Mouse (Mus musculus) kidney, adult 8-10 months (tissue): ENCODE results near the gene Krtap5-1.
"Not testable (repeated sequence)": the region's sequence is repeated elsewhere in the genome, so short reads cannot be mapped to it uniquely, and the experiment has no call there.

Source experiments
- DNase-seq, 2 experiments: peaks; one replicate each; pipeline ENCODE4 v3.0.0; 2022

The Krtap5-1 gene

GRCm38 (mm10) chr7:142297018-142297417 is at the start of gene Krtap5-1:
Gene Krtap5-1 (minus strand): TSS chr7:142297118.
- DNase-seq = not testable (repeated sequence)

GRCm38 (mm10) chr7:142342247-142342640 is 45.3 kb upstream of the Krtap5-1 start:
- no peak for DNase-seq

- no peak for DNase-seq
These were observed 44.8 kb upstream of the Krtap5-1 start for GRCm38 (mm10) chr7:142341564-142342246.

GRCm38 (mm10) chr7:142340269-142340970 is 43.5 kb upstream of the Krtap5-1 start:
- DNase-seq = no peak

- DNase-seq = no peak
These were observed 38.2 kb upstream of the Krtap5-1 start for GRCm38 (mm10) chr7:142335151-142335550.

GRCm38 (mm10) chr7:142334246-142334645 is 37.3 kb upstream of the Krtap5-1 start:
- DNase-seq = peak; percentile 51 to 83

- not testable (repeated sequence) for DNase-seq
These were observed 35.8 kb upstream of the Krtap5-1 start for GRCm38 (mm10) chr7:142332741-142333140.

GRCm38 (mm10) chr7:142331281-142331680 is 34.4 kb upstream of the Krtap5-1 start:
- DNase-seq = no peak

- peak; percentile 68 to 73 for DNase-seq
These were observed 33.4 kb upstream of the Krtap5-1 start for GRCm38 (mm10) chr7:142330271-142330724.

- no peak for DNase-seq
These were observed 31.6 kb upstream of the Krtap5-1 start for GRCm38 (mm10) chr7:142328507-142328906.

- no peak for DNase-seq
These were observed 30.0 kb upstream of the Krtap5-1 start for GRCm38 (mm10) chr7:142326714-142327445.

GRCm38 (mm10) chr7:142323396-142324117 is 26.6 kb upstream of the Krtap5-1 start:
- DNase-seq = no peak

- no peak for DNase-seq
These were observed 25.7 kb upstream of the Krtap5-1 start for GRCm38 (mm10) chr7:142322641-142323040.

- DNase-seq = not testable (repeated sequence)
These were observed 24.9 kb upstream of the Krtap5-1 start for GRCm38 (mm10) chr7:142321637-142322306.

GRCm38 (mm10) chr7:142320906-142321305 is 24.0 kb upstream of the Krtap5-1 start:
- DNase-seq = peak in 1 of 2 experiments; percentile 6

GRCm38 (mm10) chr7:142319124-142319523 is 22.2 kb upstream of the Krtap5-1 start:
- no peak for DNase-seq

- DNase-seq = no peak
These were observed 20.3 kb upstream of the Krtap5-1 start for GRCm38 (mm10) chr7:142317216-142317615.

GRCm38 (mm10) chr7:142316558-142316957 is 19.6 kb upstream of the Krtap5-1 start:
- DNase-seq = peak in 1 of 2 experiments; percentile 22

- no peak for DNase-seq
These were observed 17.8 kb upstream of the Krtap5-1 start for GRCm38 (mm10) chr7:142314600-142315285.

- DNase-seq = not testable (repeated sequence)
These were observed 7.0 kb upstream of the Krtap5-1 start for GRCm38 (mm10) chr7:142303929-142304328.

GRCm38 (mm10) chr7:142303249-142303648 is 6.3 kb upstream of the Krtap5-1 start, which contains the start of gene Krtap5-4:
Gene Krtap5-4 (plus strand): TSS chr7:142303549.
- DNase-seq = no peak
